In genomic region chr2:65170693-65171456, GRCm38 (mm10) we compare ENCODE assay signal across 10 mouse cellular contexts.
DNase-seq lines count a peak whose midpoint lies in the region; ATAC-seq lines count a peak whose summit lies in the region.
"Had no signal": no experiment of that assay in that cellular context is flagged by ENCODE, and none has a peak within 500 bp of the region (broad histone marks: within the 10 kb centered on the region; RNA-seq: fewer than 3 reads in every experiment).

No protein-coding gene starts in this region.

- no peak overlapping the region for H3K27ac ChIP-seq in liver, embryonic 12.5 days
- no peak overlapping the region for H3K27ac ChIP-seq in stomach, embryonic 16.5 days (ENCODE audit: low read length)
- no peak overlapping the region for H3K27ac ChIP-seq in embryonic facial prominence, embryonic 10.5 days (replicated peaks)
- H3K27ac ChIP-seq: embryonic facial prominence, embryonic 12.5 days had no signal

- H3K4me1 ChIP-seq in liver, embryonic 12.5 days = no peaks in the 10 kb centered on the region
- H3K4me1 ChIP-seq in stomach, embryonic 16.5 days (ENCODE audit: control insufficient read depth, insufficient read depth, low read length) = no peaks in the 10 kb centered on the region
- peaks cover 8% of the 10 kb centered on the region for H3K4me1 ChIP-seq in embryonic facial prominence, embryonic 10.5 days
- H3K4me1 ChIP-seq: embryonic facial prominence, embryonic 12.5 days had no signal

- no peaks in the 10 kb centered on the region for H3K36me3 ChIP-seq in liver, embryonic 12.5 days
- no peaks in the 10 kb centered on the region for H3K36me3 ChIP-seq in stomach, embryonic 16.5 days (ENCODE audit: control insufficient read depth, insufficient read depth, low read length)
- H3K36me3 ChIP-seq in embryonic facial prominence, embryonic 10.5 days (replicated peaks) = no peaks in the 10 kb centered on the region
- H3K36me3 ChIP-seq: embryonic facial prominence, embryonic 12.5 days had no signal

- no peak for ATAC-seq in liver, embryonic 12.5 days
- no peak for ATAC-seq in stomach, embryonic 16.5 days (ENCODE audit: insufficient read depth, low FRiP score)

- H3K27me3 ChIP-seq in liver, embryonic 12.5 days (replicated peaks) = no peaks in the 10 kb centered on the region
- H3K27me3 ChIP-seq in stomach, embryonic 16.5 days (ENCODE audit: control insufficient read depth, insufficient read depth, low read length) = no peaks in the 10 kb centered on the region
- no peaks in the 10 kb centered on the region for H3K27me3 ChIP-seq in embryonic facial prominence, embryonic 10.5 days (replicated peaks; ENCODE audit: low read depth, poor library complexity, severe bottlenecking)
- H3K27me3 ChIP-seq: embryonic facial prominence, embryonic 12.5 days had no signal

- H3K9me3 ChIP-seq in liver, embryonic 12.5 days (replicated peaks) = no peaks in the 10 kb centered on the region
- no peaks in the 10 kb centered on the region for H3K9me3 ChIP-seq in stomach, embryonic 16.5 days (replicated peaks; ENCODE audit: control insufficient read depth, low read length)
- H3K9me3 ChIP-seq in embryonic facial prominence, embryonic 10.5 days = no peaks in the 10 kb centered on the region
- H3K9me3 ChIP-seq: embryonic facial prominence, embryonic 12.5 days had no signal

- H3K9ac ChIP-seq in liver, embryonic 12.5 days = no peak overlapping the region
- no peak overlapping the region for H3K9ac ChIP-seq in stomach, embryonic 16.5 days (ENCODE audit: low read length)
- H3K9ac ChIP-seq: embryonic facial prominence, embryonic 12.5 days had no signal

- DNase-seq in liver = no peak
- DNase-seq in induced T-regulatory cell, adult 2 months (ENCODE audit: low read depth) = peak; percentile 73
- peak; percentile 58 to 72 for DNase-seq in kidney, postnatal 25 days
- DNase-seq in retina, embryonic 14.5 days (ENCODE audit: low spot score) = no peak
- no peak for DNase-seq in embryonic facial prominence, embryonic 10.5 days (ENCODE audit: low spot score)
- DNase-seq in testis, postnatal 14 days (ENCODE audit: low spot score) = no peak
- DNase-seq: thymus, adult 2 months had no signal

- no peak overlapping the region for H3K4me3 ChIP-seq in liver, embryonic 12.5 days
- H3K4me3 ChIP-seq in stomach, embryonic 16.5 days (replicated peaks; ENCODE audit: low read length) = peak overlapping the region; percentile 19; the same call in 1 of the 2 replicates
- H3K4me3 ChIP-seq in embryonic facial prominence, embryonic 10.5 days = no peak overlapping the region
- H3K4me3 ChIP-seq: embryonic facial prominence, embryonic 12.5 days had no signal

- peak overlapping the region; percentile 10; the same call in 1 of the 2 replicates for H3K4me2 ChIP-seq in liver, embryonic 12.5 days
- H3K4me2 ChIP-seq in stomach, embryonic 16.5 days (ENCODE audit: low read depth, low read length) = peak overlapping the region; percentile 37
- H3K4me2 ChIP-seq: embryonic facial prominence, embryonic 12.5 days had no signal

- 76% methylated on average over 18 of the region's 18 CpGs for WGBS in liver, embryonic 12.5 days (ENCODE audit: insufficient replicate concordance)
- 50% methylated on average over 18 of the region's 18 CpGs for WGBS in stomach, embryonic 16.5 days
- WGBS in embryonic facial prominence, embryonic 10.5 days = 94% methylated on average over 18 of the region's 18 CpGs

Comparison
In these comparisons a context has a peak if more than half of its experiments do, and no peak if none do; other contexts are left out.
1. DNase-seq: peak in induced T-regulatory cell, adult 2 months (single experiment) and kidney, postnatal 25 days (2 of 2); none in liver (single experiment), retina, embryonic 14.5 days (single experiment), embryonic facial prominence, embryonic 10.5 days (single experiment) and testis, postnatal 14 days (single experiment).